Mouse (Mus musculus) megakaryocyte, embryonic 14.5 days (primary cell): ENCODE measurements at regions not wholly inside any gene's neighbourhood (a gene's known extent, or its start where the extent isn't known, plus 50 kb on each side); places are given as distances from the start of the nearest gene placed in this dataset.

ENCODE experiments used
- FLI1 ChIP-seq: IDR thresholded peaks from 2 replicates; pipeline ENCODE4 v1.6.1; 2012; ENCODE audit warnings: low read length, inconsistent platforms, mixed read lengths
- GATA1 ChIP-seq: IDR thresholded peaks from 3 replicates; pipeline ENCODE4 v1.6.1; 2012; ENCODE audit warnings: mixed read lengths, low read length, inconsistent platforms, borderline replicate concordance

- no peak for TF ChIP-seq FLI1
- no peak for TF ChIP-seq GATA1
Measured at GRCm38 (mm10) chr13:72715959-72716680, 87.5 kb downstream of the Irx2 start.
